Mouse (Mus musculus) hindbrain, postnatal 0 days (tissue): Measurements from ENCODE around the gene Grin2c. TPM values are rescaled to one million over a fixed set of nuclear protein-coding genes. Genes with fewer than 3 reads are reported as not detected.

Experiments
- ATAC-seq: fragments of 200-750 bp; cut with Nextera tagmentation; 2 replicates; pipeline ENCODE4 v1.8.0; 2017; ENCODE audit warnings: mild to moderate bottlenecking, moderate TSS enrichment, moderate library complexity
- DNase-seq: peaks from one replicate; pipeline ENCODE4 v3.0.0-alpha.2; 2015; ENCODE audit warnings: low spot score
- H3K27ac ChIP-seq: fragments of 300-500 bp; sonication (generic); 2 replicates; pipeline ENCODE4 v1.5.1; 2014; ENCODE audit warnings: mild to moderate bottlenecking
- H3K27me3 ChIP-seq: fragments of 300-500 bp; sonication (generic); 2 replicates; pipeline ENCODE4 v1.6.1; 2014; ENCODE audit warnings: low read length, mixed read lengths; ENCODE audit not compliant: insufficient read depth
- H3K36me3 ChIP-seq: fragments of 300-500 bp; sonication (generic); 2 replicates; pipeline ENCODE4 v1.6.1; 2014; ENCODE audit warnings: low read length, mixed read lengths; ENCODE audit not compliant: insufficient read depth
- H3K4me1 ChIP-seq: fragments of 300-500 bp; sonication (generic); 2 replicates; pipeline ENCODE4 v1.6.1; 2014; ENCODE audit warnings: antibody characterized with exemption, low read length, mixed read lengths; ENCODE audit not compliant: insufficient read depth
- H3K4me2 ChIP-seq: fragments of 300-500 bp; sonication (generic); 2 replicates; pipeline ENCODE4 v1.6.1; 2014; ENCODE audit warnings: low read depth, mild to moderate bottlenecking, low read length, moderate library complexity, mixed read lengths
- H3K4me3 ChIP-seq: fragments of 300-500 bp; sonication (generic); 2 replicates; pipeline ENCODE4 v1.5.1; 2014; ENCODE audit warnings: low read length
- H3K9ac ChIP-seq: fragments of 300-500 bp; sonication (generic); replicated peaks from 2 replicates; pipeline ENCODE4 v1.6.1; 2014; ENCODE audit warnings: mild to moderate bottlenecking, low read length, moderate library complexity, mixed read lengths
- H3K9me3 ChIP-seq: fragments of 300-500 bp; sonication (generic); 2 replicates; pipeline ENCODE4 v1.6.1; 2016; ENCODE audit warnings: low read length, mixed read lengths
- CTCF ChIP-seq: IDR thresholded peaks from 2 replicates; pipeline ENCODE4 v1.5.1; 2016; ENCODE audit warnings: antibody characterized with exemption, control low read depth, low read depth
- WGBS: fragments of 180-500 bp; shearing (Covaris S2); extraction: QIAGEN DNeasy Blood & Tissue Kit; methylation state at CpG from one replicate; pipeline ENCODE4 v1.1.7; 2014; 5-methylcytosine and 5-hydroxymethylcytosine counted together
- polyA plus RNA-seq: library from polyadenylated mRNA; unstranded; fragments of >200 nt; fragmentation: Nextera tagmentation; extraction: Ambion mirVana; gene quantifications from 2 replicates; pipeline ENCODE4 v1.2.1, GENCODE M21; 2015
- total RNA-seq: library from RNA; depleted of rRNA; stranded (reverse); fragments of >200 nt; gene quantifications from 2 replicates; pipeline ENCODE4 v1.2.3, GENCODE M21; 2014

Grin2c gene
- total and polyA plus RNA-seq, 2 experiments from 2014 or later, result 1.0 to 7.1 TPM

GRCm38 (mm10) chr11:115283891-115284620 lies 17.0 kb upstream of the Grin2c start:
- no peak for ATAC-seq
- Histone ChIP-seq H3K4me3 (no peak overlapping the region), H3K27me3 (no peaks in the 10 kb centered on the region), H3K36me3 (no peaks in the 10 kb centered on the region), H3K9ac (no peak overlapping the region), H3K27ac (no peak overlapping the region), H3K4me2 (no peak overlapping the region), H3K9me3 (no peaks in the 10 kb centered on the region), H3K4me1 (no peaks in the 10 kb centered on the region)
- TF ChIP-seq CTCF, result no peak
- DNase-seq, result no peak
- WGBS, result 86% methylated on average over 12 of the region's 12 CpGs

GRCm38 (mm10) chr11:115283486-115283765 lies 16.4 kb upstream of the Grin2c start:
- peak overlapping the region; percentile 70; the same call in 1 of the 2 replicates for H3K27ac ChIP-seq
- H3K36me3 ChIP-seq, result no peaks in the 10 kb centered on the region
- DNase-seq, result no peak
- ATAC-seq, result no peak
- H3K4me3 ChIP-seq, result no peak overlapping the region
- no peaks in the 10 kb centered on the region for H3K9me3 ChIP-seq
- H3K4me1 ChIP-seq, result no peaks in the 10 kb centered on the region
- no peak overlapping the region for H3K9ac ChIP-seq
- no peak overlapping the region for H3K4me2 ChIP-seq
- no peaks in the 10 kb centered on the region for H3K27me3 ChIP-seq
- TF ChIP-seq CTCF, result no peak
- WGBS, result 76% methylated on average over 9 of the region's 9 CpGs

- no peaks in the 10 kb centered on the region for H3K36me3 ChIP-seq
- WGBS, result 69% methylated on average over 8 of the region's 8 CpGs
- no peak overlapping the region for H3K4me3 ChIP-seq
- H3K9me3 ChIP-seq, result no peaks in the 10 kb centered on the region
- H3K4me2 ChIP-seq, result no peak overlapping the region
- no peaks in the 10 kb centered on the region for H3K27me3 ChIP-seq
- ATAC-seq, result peak; percentile 74
- no peak for TF ChIP-seq CTCF
- H3K27ac ChIP-seq, result peak overlapping the region; percentile 70
- H3K4me1 ChIP-seq, result no peaks in the 10 kb centered on the region; the same call in 1 of the 2 replicates
- H3K9ac ChIP-seq, result no peak overlapping the region
- DNase-seq, result peak; percentile 77
Measured at GRCm38 (mm10) chr11:115282723-115283485, 15.9 kb upstream of the Grin2c start.

GRCm38 (mm10) chr11:115282295-115282694 lies 15.3 kb upstream of the Grin2c start:
- peak; percentile 75 for ATAC-seq
- WGBS, result 66% methylated on average over 8 of the region's 8 CpGs
- peak; percentile 43 for DNase-seq
- no peak overlapping the region for H3K4me2 ChIP-seq
- no peak for TF ChIP-seq CTCF
- H3K9me3 ChIP-seq, result no peaks in the 10 kb centered on the region
- no peaks in the 10 kb centered on the region for H3K27me3 ChIP-seq
- H3K36me3 ChIP-seq, result no peaks in the 10 kb centered on the region
- H3K4me1 ChIP-seq, result no peaks in the 10 kb centered on the region; the same call in 1 of the 2 replicates
- H3K27ac ChIP-seq, result peak overlapping the region; percentile 70
- H3K9ac ChIP-seq, result no peak overlapping the region
- no peak overlapping the region for H3K4me3 ChIP-seq

GRCm38 (mm10) chr11:115279726-115280125 lies 12.7 kb upstream of the Grin2c start:
- H3K4me3 ChIP-seq, result no peak overlapping the region
- no peaks in the 10 kb centered on the region for H3K9me3 ChIP-seq
- ATAC-seq, result no peak
- 70% methylated on average over 1 of the region's 1 CpGs for WGBS
- no peaks in the 10 kb centered on the region for H3K36me3 ChIP-seq
- no peak for TF ChIP-seq CTCF
- peaks cover 10% of the 10 kb centered on the region for H3K4me1 ChIP-seq
- no peak overlapping the region for H3K4me2 ChIP-seq
- H3K27me3 ChIP-seq, result no peaks in the 10 kb centered on the region
- H3K27ac ChIP-seq, result no peak overlapping the region
- DNase-seq, result no peak
- no peak overlapping the region for H3K9ac ChIP-seq

GRCm38 (mm10) chr11:115278176-115278575 lies 11.1 kb upstream of the Grin2c start:
- WGBS, result 82% methylated on average over 6 of the region's 6 CpGs
- Histone ChIP-seq H3K4me1 (peaks cover 10% of the 10 kb centered on the region), H3K9me3 (no peaks in the 10 kb centered on the region), H3K36me3 (no peaks in the 10 kb centered on the region), H3K4me3 (no peak overlapping the region), H3K9ac (no peak overlapping the region), H3K4me2 (0 out of 2 replicates have a peak overlapping the region, but pooled peaks have one; percentile 70), H3K27ac (no peak overlapping the region), H3K27me3 (no peaks in the 10 kb centered on the region)
- DNase-seq, result no peak
- TF ChIP-seq CTCF, result no peak
- no peak for ATAC-seq

GRCm38 (mm10) chr11:115277604-115277975 lies 10.5 kb upstream of the Grin2c start:
- Histone ChIP-seq H3K27ac (peak overlapping the region; percentile 81), H3K9me3 (no peaks in the 10 kb centered on the region), H3K4me2 (peak overlapping the region; percentile 70), H3K9ac (peak overlapping the region; percentile 42), H3K36me3 (no peaks in the 10 kb centered on the region), H3K4me1 (peaks cover 10% of the 10 kb centered on the region), H3K4me3 (peak overlapping the region; percentile 64), H3K27me3 (no peaks in the 10 kb centered on the region)
- DNase-seq, result no peak
- WGBS, result 14% methylated on average over 7 of the region's 7 CpGs
- ATAC-seq, result no peak
- no peak for TF ChIP-seq CTCF
